Mouse (Mus musculus) stomach, postnatal 0 days (tissue): ENCODE measurements at regions not wholly inside any gene's neighbourhood (a gene's known extent, or its start where the extent isn't known, plus 50 kb on each side); places are given as distances from the start of the nearest gene placed in this dataset.

Source experiments
- CTCF ChIP-seq: IDR thresholded peaks from 2 replicates; pipeline ENCODE4 v1.5.1; 2016; ENCODE audit warnings: antibody characterized with exemption, low read depth, mild to moderate bottlenecking, moderate library complexity
- EP300 ChIP-seq: optimal IDR thresholded peaks from 2 replicates; pipeline ENCODE3; 2016; ENCODE audit warnings: antibody characterized with exemption

- no peak for TF ChIP-seq CTCF
- TF ChIP-seq EP300: no peak
Observed at GRCm38 (mm10) chr3:148641581-148641980, 348.8 kb downstream of the Adgrl2 start.
